Mouse (Mus musculus): ENCODE results near the gene Adamtsl1.

DNA sequence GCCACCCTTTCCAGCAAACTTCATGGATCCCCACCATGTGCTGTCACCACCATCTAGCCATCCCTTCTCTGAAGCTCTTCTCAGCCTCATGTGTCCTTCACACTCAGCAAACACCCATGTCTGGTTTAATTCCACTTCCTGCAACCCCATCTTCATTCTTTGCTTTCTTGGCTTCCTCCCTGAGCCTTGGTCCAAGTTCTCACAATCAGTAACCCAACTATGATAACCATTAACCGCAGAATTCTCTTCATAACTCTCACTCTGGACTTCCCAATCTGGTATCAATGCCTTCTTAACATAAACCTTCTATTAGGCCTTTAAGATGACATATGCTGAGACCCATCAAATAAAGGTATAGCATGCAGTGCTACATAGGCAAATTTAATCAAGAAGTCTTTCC, 815.5 kb downstream of the Adamtsl1 start:
- no peak for TF ChIP-seq CTCF (IDR thresholded peaks at IDR 0.05; ENCODE audit: low read depth)
- no peak for TF ChIP-seq EP300 (IDR thresholded peaks at IDR 0.05; ENCODE audit: low read depth)

Data from liver, postnatal 0 days (tissue).